Mouse (Mus musculus) activated CD4-positive, CD25-positive, alpha-beta regulatory T cell, adult 4 months (primary cell): ENCODE data around the gene Rtkn. TPM values are rescaled to one million over a fixed set of nuclear protein-coding genes. Genes with fewer than 3 reads are reported as not detected.

Source experiments
- ATAC-seq: one replicate; pipeline ENCODE4 v1.8.0; 2017
- polyA plus RNA-seq, 2 experiments: library from polyadenylated mRNA; unstranded; fragments of 100-300 nt; shearing (Covaris generic); gene quantifications; one replicate each; pipeline ENCODE4 v1.2.1; 2017

Gene Rtkn
- polyA plus RNA-seq, 2 experiments from 2014 or later: not detected

GRCm38 (mm10) chr6:83172240-83172920 lies 37.1 kb downstream of the Rtkn start:
- ATAC-seq: no peak

- ATAC-seq: no peak
Observed at GRCm38 (mm10) chr6:83175996-83176395, 40.7 kb downstream of the Rtkn start.

- no peak for ATAC-seq
Observed at GRCm38 (mm10) chr6:83179390-83180117, 44.3 kb downstream of the Rtkn start.

- ATAC-seq: no peak
Observed at GRCm38 (mm10) chr6:83180605-83181004, 45.3 kb downstream of the Rtkn start.

GRCm38 (mm10) chr6:83184858-83185435 lies 49.7 kb downstream of the Rtkn start:
- no peak for ATAC-seq

- peak; percentile 32 for ATAC-seq
Observed at GRCm38 (mm10) chr6:83185895-83186861, 50.9 kb downstream of the Rtkn start.

- ATAC-seq: no peak
Observed at GRCm38 (mm10) chr6:83186946-83187345, 51.7 kb downstream of the Rtkn start.

GRCm38 (mm10) chr6:83193571-83193970 lies 58.3 kb downstream of the Rtkn start:
- ATAC-seq: no peak

GRCm38 (mm10) chr6:83197345-83198004 lies 62.2 kb downstream of the Rtkn start:
- ATAC-seq: no peak

Other genes starting within 250 kb of the Rtkn start
- 1 to 10 TPM; 2.7 to 3.8 TPM for gene Sema4f, start 195.7 kb upstream of the Rtkn start, polyA plus RNA-seq
- gene M1ap, start 188.6 kb upstream of the Rtkn start, polyA plus RNA-seq: 1 to 10 TPM in 1 of 2 experiments, under 1 TPM in 1; 0.74 to 1.4 TPM
- gene Dok1, start 102.0 kb upstream of the Rtkn start, polyA plus RNA-seq: 10 to 100 TPM; 26.3 to 47.2 TPM
- gene Loxl3, start 101.3 kb upstream of the Rtkn start, polyA plus RNA-seq: under 1 TPM in 1 of 2 experiments, not detected in 1; 0.26 TPM
- gene Aup1, start 80.9 kb upstream of the Rtkn start, polyA plus RNA-seq: 100 to 1,000 TPM; 432 to 455 TPM
- gene Htra2, start 80.2 kb upstream of the Rtkn start, polyA plus RNA-seq: 10 to 100 TPM; 19.0 to 22.2 TPM
- gene Dqx1, start 77.6 kb upstream of the Rtkn start, polyA plus RNA-seq: 1 to 10 TPM; 1.5 to 1.6 TPM
- gene Tlx2, start 65.2 kb upstream of the Rtkn start, polyA plus RNA-seq: not detected
- 10 to 100 TPM; 31.2 to 35.9 TPM for gene Pcgf1, start 57.6 kb upstream of the Rtkn start, polyA plus RNA-seq
- gene Lbx2, start 49.1 kb upstream of the Rtkn start, polyA plus RNA-seq: not detected
- gene Ccdc142, start 33.9 kb upstream of the Rtkn start, polyA plus RNA-seq: not detected
- 1 to 10 TPM in 1 of 2 experiments, under 1 TPM in 1; 0.52 to 1.0 TPM for gene Gm42688, start 33.8 kb upstream of the Rtkn start, polyA plus RNA-seq
- 10 to 100 TPM; 63.9 to 66.3 TPM for gene Mrpl53, start 26.4 kb upstream of the Rtkn start, polyA plus RNA-seq
- gene Mogs, start 20.0 kb upstream of the Rtkn start, polyA plus RNA-seq: 10 to 100 TPM in 1 of 2 experiments, 1 to 10 TPM in 1; 8.7 to 12.5 TPM
- gene Wbp1, start 13.9 kb upstream of the Rtkn start, polyA plus RNA-seq: 10 to 100 TPM; 21.2 to 31.7 TPM
- gene Ino80b, start 10.0 kb upstream of the Rtkn start, polyA plus RNA-seq: 1 to 10 TPM; 1.3 to 2.4 TPM
- gene Wdr54, start 20.9 kb downstream of the Rtkn start, polyA plus RNA-seq: under 1 TPM in 1 of 2 experiments, not detected in 1; 0.73 TPM
- not detected for gene 1700003E16Rik, start 20.9 kb downstream of the Rtkn start, polyA plus RNA-seq
- gene Dctn1, start 30.5 kb downstream of the Rtkn start, polyA plus RNA-seq: 10 to 100 TPM; 12.7 to 24.6 TPM
- gene Slc4a5, start 84.4 kb downstream of the Rtkn start, polyA plus RNA-seq: under 1 TPM; 0.48 to 0.76 TPM
- gene Mthfd2, start 190.4 kb downstream of the Rtkn start, polyA plus RNA-seq: 100 to 1,000 TPM; 124 to 145 TPM
- 10 to 100 TPM; 66.3 to 74.8 TPM for gene Mob1a, start 190.6 kb downstream of the Rtkn start, polyA plus RNA-seq
- gene Bola3, start 213.7 kb downstream of the Rtkn start, polyA plus RNA-seq: 10 to 100 TPM; 66.0 to 72.3 TPM